Mouse (Mus musculus): ENCODE measurements around the gene Cryba4.

Gene Cryba4

GRCm38 (mm10) chr5:112235806-112236205 is 16.5 kb downstream of the Cryba4 start:
- no peak for DNase-seq

- DNase-seq: no peak
These were observed 23.9 kb downstream of the Cryba4 start for GRCm38 (mm10) chr5:112228240-112229076.

- no peak for DNase-seq
These were observed 24.4 kb downstream of the Cryba4 start for GRCm38 (mm10) chr5:112227898-112228239.

GRCm38 (mm10) chr5:112227354-112227753 is 25.0 kb downstream of the Cryba4 start:
- DNase-seq: no peak

- DNase-seq: no peak
These were observed 26.7 kb downstream of the Cryba4 start for GRCm38 (mm10) chr5:112225591-112225990.

- DNase-seq: no peak
These were observed 32.1 kb downstream of the Cryba4 start for GRCm38 (mm10) chr5:112220203-112220602.

GRCm38 (mm10) chr5:112219398-112219797 is 32.9 kb downstream of the Cryba4 start:
- no peak for DNase-seq

- DNase-seq: no peak
These were observed 33.6 kb downstream of the Cryba4 start for GRCm38 (mm10) chr5:112218679-112219078.

GRCm38 (mm10) chr5:112217031-112217430 is 35.3 kb downstream of the Cryba4 start:
- no peak for DNase-seq

- no peak for DNase-seq
These were observed 36.0 kb downstream of the Cryba4 start for GRCm38 (mm10) chr5:112216335-112216734.

- no peak for DNase-seq
These were observed 36.5 kb downstream of the Cryba4 start for GRCm38 (mm10) chr5:112215801-112216251.

- DNase-seq: no peak
These were observed 37.0 kb downstream of the Cryba4 start for GRCm38 (mm10) chr5:112215291-112215751.

- DNase-seq: peak; percentile 69
These were observed 37.9 kb downstream of the Cryba4 start for GRCm38 (mm10) chr5:112214419-112214818.

GRCm38 (mm10) chr5:112213331-112214240 is 38.7 kb downstream of the Cryba4 start:
- DNase-seq: no peak

GRCm38 (mm10) chr5:112212711-112213264 is 39.5 kb downstream of the Cryba4 start:
- DNase-seq: no peak

GRCm38 (mm10) chr5:112211911-112212310 is 40.4 kb downstream of the Cryba4 start:
- DNase-seq: no peak

- peak; percentile 59 for DNase-seq
These were observed 42.2 kb downstream of the Cryba4 start for GRCm38 (mm10) chr5:112210104-112210503.

GRCm38 (mm10) chr5:112208321-112208720 is 44.0 kb downstream of the Cryba4 start:
- no peak for DNase-seq

- no peak for DNase-seq
These were observed 45.6 kb downstream of the Cryba4 start for GRCm38 (mm10) chr5:112206543-112207255.

- no peak for DNase-seq
These were observed 52.7 kb downstream of the Cryba4 start for GRCm38 (mm10) chr5:112199656-112200055.
